Mouse (Mus musculus): ENCODE results near the gene Ryr2.
"Not testable (repeated sequence)": the region's sequence is repeated elsewhere in the genome, so short reads cannot be mapped to it uniquely, and the experiment has no call there.

Gene Ryr2

GRCm38 (mm10) chr13:12033914-12034313 lies 72.8 kb downstream of the Ryr2 start:
- DNase-seq = no peak

- DNase-seq = no peak
Measured at GRCm38 (mm10) chr13:12033272-12033671, 73.5 kb downstream of the Ryr2 start.

- no peak for DNase-seq
Measured at GRCm38 (mm10) chr13:12029841-12030240, 76.9 kb downstream of the Ryr2 start.

- no peak for DNase-seq
Measured at GRCm38 (mm10) chr13:12029326-12029725, 77.4 kb downstream of the Ryr2 start.

GRCm38 (mm10) chr13:12018046-12018445 lies 88.7 kb downstream of the Ryr2 start:
- no peak for DNase-seq

- DNase-seq = peak; percentile 89
Measured at GRCm38 (mm10) chr13:12013986-12014385, 92.8 kb downstream of the Ryr2 start.

- DNase-seq = no peak
Measured at GRCm38 (mm10) chr13:12008995-12009689, 97.6 kb downstream of the Ryr2 start.

- no peak for DNase-seq
Measured at GRCm38 (mm10) chr13:12007579-12007978, 99.2 kb downstream of the Ryr2 start.

- peak; percentile 43 for DNase-seq
Measured at GRCm38 (mm10) chr13:12001891-12002294, 104.9 kb downstream of the Ryr2 start.

- DNase-seq = no peak
Measured at GRCm38 (mm10) chr13:11999851-12000250, 106.9 kb downstream of the Ryr2 start.

GRCm38 (mm10) chr13:11997366-11997765 lies 109.4 kb downstream of the Ryr2 start:
- DNase-seq = no peak

GRCm38 (mm10) chr13:11987556-11987955 lies 119.2 kb downstream of the Ryr2 start:
- DNase-seq = no peak

GRCm38 (mm10) chr13:11985056-11985455 lies 121.7 kb downstream of the Ryr2 start:
- no peak for DNase-seq

GRCm38 (mm10) chr13:11978997-11979396 lies 127.7 kb downstream of the Ryr2 start:
- DNase-seq = no peak

- DNase-seq = no peak
Measured at GRCm38 (mm10) chr13:11978359-11978758, 128.4 kb downstream of the Ryr2 start.

GRCm38 (mm10) chr13:11977606-11978005 lies 129.1 kb downstream of the Ryr2 start:
- no peak for DNase-seq

GRCm38 (mm10) chr13:11964391-11964790 lies 142.4 kb downstream of the Ryr2 start:
- no peak for DNase-seq

GRCm38 (mm10) chr13:11959488-11960174 lies 147.1 kb downstream of the Ryr2 start:
- no peak for DNase-seq

- no peak for DNase-seq
Measured at GRCm38 (mm10) chr13:11958854-11959253, 147.9 kb downstream of the Ryr2 start.

GRCm38 (mm10) chr13:11958271-11958670 lies 148.5 kb downstream of the Ryr2 start:
- no peak for DNase-seq

- no peak for DNase-seq
Measured at GRCm38 (mm10) chr13:11951951-11952350, 154.8 kb downstream of the Ryr2 start.

- DNase-seq = no peak
Measured at GRCm38 (mm10) chr13:11945740-11946139, 161.0 kb downstream of the Ryr2 start.

- DNase-seq = no peak
Measured at GRCm38 (mm10) chr13:11941724-11942123, 165.0 kb downstream of the Ryr2 start.

GRCm38 (mm10) chr13:11934297-11935060 lies 172.3 kb downstream of the Ryr2 start:
- DNase-seq = not testable (repeated sequence)
